ENCODE assay signal across 27 mouse cellular contexts in the genomic region with DNA sequence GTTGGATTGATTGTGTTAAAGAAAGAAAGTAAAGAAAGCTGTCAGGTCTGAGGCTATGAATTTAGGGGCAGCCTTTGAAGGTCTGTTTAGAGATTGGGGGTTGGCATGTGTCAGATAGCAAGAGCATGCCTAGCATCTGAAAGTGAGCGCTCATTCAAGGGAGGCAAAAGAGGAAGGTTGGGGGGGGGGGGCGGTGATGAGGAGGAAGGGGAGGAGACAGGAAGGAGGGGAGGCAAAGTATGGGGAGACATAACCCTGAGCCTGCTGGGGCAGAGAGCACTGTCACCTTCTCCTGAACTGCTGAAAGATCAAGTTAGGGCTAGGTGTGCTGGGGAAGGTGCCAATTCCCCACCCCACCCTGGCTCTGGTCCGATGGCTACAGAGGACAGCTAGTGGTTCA. TPM values are rescaled to one million over a fixed set of nuclear protein-coding genes. Genes with fewer than 3 reads are reported as not detected.
"Had no signal": no experiment of that assay in that cellular context is flagged by ENCODE, and none has a peak within 500 bp of the region (broad histone marks: within the 10 kb centered on the region; RNA-seq: fewer than 3 reads in every experiment).

No protein-coding gene starts in this region.

- H3K36me3 ChIP-seq: intestine, embryonic 15.5 days; limb, embryonic 10.5 days; limb, embryonic 13.5 days; liver, embryonic 12.5 days; liver, embryonic 15.5 days; lung, embryonic 15.5 days; midbrain, embryonic 10.5 days; midbrain, embryonic 13.5 days had no signal

- H3K27ac ChIP-seq: intestine, embryonic 15.5 days; layer of hippocampus, adult 2 months; limb, embryonic 10.5 days; limb, embryonic 13.5 days; liver, embryonic 12.5 days; liver, embryonic 15.5 days; lung, embryonic 15.5 days; midbrain, embryonic 10.5 days; midbrain, embryonic 13.5 days had no signal

- H3K4me2 ChIP-seq: intestine, embryonic 15.5 days; limb, embryonic 13.5 days; liver, embryonic 12.5 days; liver, embryonic 15.5 days; lung, embryonic 15.5 days; midbrain, embryonic 13.5 days had no signal

- H3K27me3 ChIP-seq: intestine, embryonic 15.5 days; lung, embryonic 15.5 days had no signal

- H3K4me1 ChIP-seq: liver, embryonic 12.5 days; liver, embryonic 15.5 days; midbrain, embryonic 13.5 days had no signal

- DNase-seq: kidney, adult 11 months; kidney, postnatal 25 days; layer of hippocampus, adult 9-11 months; liver; lung, adult 18-20 months; lung, postnatal 10 days; lung, postnatal 36 days; right cerebral cortex, adult 18-20 months; right cerebral cortex, postnatal 14 days; right cerebral cortex, postnatal 4 days; thymus, postnatal 25 days had no signal

- H3K9ac ChIP-seq: intestine, embryonic 15.5 days; limb, embryonic 13.5 days; liver, embryonic 12.5 days; liver, embryonic 15.5 days; lung, embryonic 15.5 days; midbrain, embryonic 13.5 days had no signal

- ATAC-seq: intestine, embryonic 15.5 days; liver, embryonic 12.5 days; midbrain, embryonic 13.5 days; midbrain, embryonic 16.5 days had no signal

- H3K9me3 ChIP-seq: intestine, embryonic 15.5 days; limb, embryonic 10.5 days; limb, embryonic 13.5 days; liver, embryonic 12.5 days; liver, embryonic 15.5 days; lung, embryonic 15.5 days; midbrain, embryonic 10.5 days; midbrain, embryonic 13.5 days had no signal

- H3K4me3 ChIP-seq: intestine, embryonic 15.5 days; layer of hippocampus, adult 2 months; limb, embryonic 10.5 days; limb, embryonic 13.5 days; liver, embryonic 12.5 days; liver, embryonic 15.5 days; lung, embryonic 15.5 days; midbrain, embryonic 10.5 days; midbrain, embryonic 13.5 days; myocyte had no signal

RNA-seq across cellular contexts. Expression of a gene that starts 6.8 kb away (rescaled TPM):
- total RNA-seq: layer of hippocampus, adult 2 months; layer of hippocampus, postnatal 25 days; left cerebral cortex, adult 18-20 months; left cerebral cortex, postnatal 25 days; monocyte, adult 5-6 weeks had no signal
- polyA plus RNA-seq: large intestine, adult 2 months; limb, embryonic 10.5 days; liver, embryonic 15.5 days; midbrain, embryonic 13.5 days; myocyte had no signal
